Comparison of ENCODE assay signal across 25 mouse cellular contexts in the genomic region with DNA sequence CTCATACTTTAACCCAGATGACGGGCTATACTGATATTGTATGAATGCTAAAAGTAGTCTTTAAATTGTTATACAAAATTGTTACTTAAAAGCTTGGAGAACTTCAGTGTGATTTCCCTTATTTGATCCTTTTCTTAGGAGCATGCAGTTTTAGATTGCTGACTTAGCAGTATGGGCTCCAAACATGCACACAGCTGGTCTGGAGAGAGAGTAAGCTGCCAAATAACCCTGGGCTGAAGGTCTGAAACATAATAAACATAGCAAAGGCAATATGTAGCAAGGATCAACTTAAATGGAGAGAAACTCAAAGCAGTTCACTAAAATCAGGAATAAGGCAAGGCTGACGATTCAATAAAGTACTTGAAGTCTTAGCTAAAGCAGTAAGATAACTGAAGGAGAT. TPM values are rescaled to one million over a fixed set of nuclear protein-coding genes. Genes with fewer than 3 reads are reported as not detected.
DNase-seq lines count a peak whose midpoint lies in the region; ATAC-seq and TF ChIP-seq lines count a peak whose summit lies in the region.
"Had no signal": no experiment of that assay in that cellular context is flagged by ENCODE, and none has a peak within 500 bp of the region (broad histone marks: within the 10 kb centered on the region; RNA-seq: fewer than 3 reads in every experiment).

No protein-coding gene starts in this region.

- no peaks in the 10 kb centered on the region; the same call in 1 of the 2 replicates for H3K4me1 ChIP-seq in kidney, adult 2 months (ENCODE audit: control insufficient read depth, insufficient read depth, low read length)
- no peaks in the 10 kb centered on the region for H3K4me1 ChIP-seq in kidney, embryonic 15.5 days
- H3K4me1 ChIP-seq in lung, embryonic 14.5 days (ENCODE audit: insufficient read depth): no peaks in the 10 kb centered on the region
- peaks cover 15% of the 10 kb centered on the region for H3K4me1 ChIP-seq in bone marrow macrophage, adult 2 months (ENCODE audit: control insufficient read depth, insufficient read depth, low read length)
- H3K4me1 ChIP-seq in forebrain, embryonic 15.5 days: no peaks in the 10 kb centered on the region
- H3K4me1 ChIP-seq: embryonic facial prominence, embryonic 12.5 days; embryonic facial prominence, embryonic 15.5 days; heart, embryonic 12.5 days; heart, embryonic 15.5 days; hindbrain, embryonic 10.5 days; hindbrain, embryonic 13.5 days had no signal

- TF ChIP-seq POLR2A in kidney, adult 2 months (IDR thresholded peaks at IDR 0.05; ENCODE audit: low read depth, low read length): no peak
- TF ChIP-seq POLR2A in bone marrow macrophage, adult 2 months (IDR thresholded peaks at IDR 0.05; ENCODE audit: borderline replicate concordance, low read depth, low read length): no peak

- WGBS in kidney, adult 2 months: 91% methylated on average over 2 of the region's 2 CpGs
- 90% methylated on average over 2 of the region's 2 CpGs for WGBS in kidney, embryonic 15.5 days
- WGBS in lung, embryonic 14.5 days: 77% methylated on average over 2 of the region's 2 CpGs
- WGBS in forebrain, embryonic 15.5 days: 91% methylated on average over 2 of the region's 2 CpGs

- H3K4me2 ChIP-seq in kidney, embryonic 15.5 days: no peak overlapping the region
- H3K4me2 ChIP-seq in lung, embryonic 14.5 days: no peak overlapping the region
- H3K4me2 ChIP-seq in forebrain, embryonic 15.5 days (replicated peaks): no peak overlapping the region
- H3K4me2 ChIP-seq: embryonic facial prominence, embryonic 12.5 days; embryonic facial prominence, embryonic 15.5 days; heart, embryonic 12.5 days; heart, embryonic 15.5 days; hindbrain, embryonic 13.5 days had no signal

- DNase-seq in kidney, adult 2 months: peak; percentile 16
- DNase-seq in lung, embryonic 14.5 days: peak; percentile 35
- no peak for DNase-seq in lung, postnatal 14 days
- DNase-seq: adrenal gland, postnatal 10 days; adrenal gland, postnatal 36 days; B cell, adult 2 months; cerebellum, adult 11 months; cerebellum, adult 2 months; cerebellum, adult 9-11 months; cerebellum, postnatal 25 days; gastrocnemius, postnatal 25 days; heart, adult 18-20 months; heart, postnatal 10 days; heart, postnatal 36 days had no signal

- no peaks in the 10 kb centered on the region for H3K36me3 ChIP-seq in kidney, adult 2 months (ENCODE audit: control insufficient read depth, insufficient read depth, low read length)
- no peaks in the 10 kb centered on the region for H3K36me3 ChIP-seq in kidney, embryonic 15.5 days
- H3K36me3 ChIP-seq in lung, embryonic 14.5 days (ENCODE audit: insufficient read depth): no peaks in the 10 kb centered on the region
- no peaks in the 10 kb centered on the region for H3K36me3 ChIP-seq in forebrain, embryonic 15.5 days
- H3K36me3 ChIP-seq: embryonic facial prominence, embryonic 12.5 days; embryonic facial prominence, embryonic 15.5 days; heart, embryonic 12.5 days; heart, embryonic 15.5 days; hindbrain, embryonic 10.5 days; hindbrain, embryonic 13.5 days had no signal

- no peaks in the 10 kb centered on the region for H3K9me3 ChIP-seq in kidney, embryonic 15.5 days (replicated peaks)
- no peaks in the 10 kb centered on the region for H3K9me3 ChIP-seq in lung, embryonic 14.5 days (ENCODE audit: low read depth, low read length)
- H3K9me3 ChIP-seq in forebrain, embryonic 15.5 days: no peaks in the 10 kb centered on the region
- H3K9me3 ChIP-seq: embryonic facial prominence, embryonic 12.5 days; embryonic facial prominence, embryonic 15.5 days; heart, embryonic 12.5 days; heart, embryonic 15.5 days; hindbrain, embryonic 10.5 days; hindbrain, embryonic 13.5 days had no signal

- H3K4me3 ChIP-seq in kidney, adult 2 months (ENCODE audit: insufficient read depth, low read depth, low read length): no peak overlapping the region
- no peak overlapping the region for H3K4me3 ChIP-seq in kidney, embryonic 15.5 days (replicated peaks)
- no peak overlapping the region for H3K4me3 ChIP-seq in lung, embryonic 14.5 days (ENCODE audit: low read depth, low read length)
- no peak overlapping the region for H3K4me3 ChIP-seq in bone marrow macrophage, adult 2 months (ENCODE audit: insufficient read depth, low read length)
- no peak overlapping the region for H3K4me3 ChIP-seq in forebrain, embryonic 15.5 days
- H3K4me3 ChIP-seq: embryonic facial prominence, embryonic 12.5 days; embryonic facial prominence, embryonic 15.5 days; heart, embryonic 12.5 days; heart, embryonic 15.5 days; hindbrain, embryonic 10.5 days; hindbrain, embryonic 13.5 days had no signal

- no peaks in the 10 kb centered on the region for H3K27me3 ChIP-seq in kidney, adult 2 months (replicated peaks; ENCODE audit: control insufficient read depth, insufficient read depth, low read length)
- no peaks in the 10 kb centered on the region for H3K27me3 ChIP-seq in kidney, embryonic 15.5 days
- no peaks in the 10 kb centered on the region for H3K27me3 ChIP-seq in lung, embryonic 14.5 days (ENCODE audit: insufficient read depth, low read length)
- H3K27me3 ChIP-seq in forebrain, embryonic 15.5 days: no peaks in the 10 kb centered on the region
- H3K27me3 ChIP-seq: embryonic facial prominence, embryonic 12.5 days; embryonic facial prominence, embryonic 15.5 days; heart, embryonic 12.5 days; heart, embryonic 15.5 days; hindbrain, embryonic 13.5 days had no signal

- no peak overlapping the region for H3K27ac ChIP-seq in kidney, adult 2 months (ENCODE audit: insufficient read depth, low read depth, low read length)
- no peak overlapping the region for H3K27ac ChIP-seq in kidney, embryonic 15.5 days
- no peak overlapping the region for H3K27ac ChIP-seq in lung, embryonic 14.5 days (ENCODE audit: low read depth)
- H3K27ac ChIP-seq in bone marrow macrophage, adult 2 months (ENCODE audit: insufficient read depth, low read depth, low read length): peak overlapping the region; percentile 26; the same call in 1 of the 2 replicates
- H3K27ac ChIP-seq in forebrain, embryonic 15.5 days (replicated peaks): no peak overlapping the region
- H3K27ac ChIP-seq: embryonic facial prominence, embryonic 12.5 days; embryonic facial prominence, embryonic 15.5 days; heart, embryonic 15.5 days; hindbrain, embryonic 10.5 days; hindbrain, embryonic 13.5 days had no signal

- no peak for TF ChIP-seq CTCF in kidney, adult 2 months (conservative IDR thresholded peaks at IDR 0.05; ENCODE audit: insufficient read depth, insufficient read length, low read depth, low read length)
- TF ChIP-seq CTCF in lung, embryonic 14.5 days (IDR thresholded peaks at IDR 0.05; ENCODE audit: low read depth): no peak
- no peak for TF ChIP-seq CTCF in bone marrow macrophage, adult 2 months (IDR thresholded peaks at IDR 0.05; ENCODE audit: low read depth, low read length)

- no peak for ATAC-seq in kidney, embryonic 15.5 days (replicated peaks; ENCODE audit: low FRiP score)
- ATAC-seq in lung, embryonic 14.5 days (ENCODE audit: insufficient read depth): no peak
- ATAC-seq in forebrain, embryonic 15.5 days (replicated peaks): no peak
- ATAC-seq: forebrain, embryonic 14.5 days; hindbrain, embryonic 16.5 days had no signal

- no peak overlapping the region for H3K9ac ChIP-seq in kidney, embryonic 15.5 days
- H3K9ac ChIP-seq in lung, embryonic 14.5 days: no peak overlapping the region
- no peak overlapping the region for H3K9ac ChIP-seq in forebrain, embryonic 15.5 days (replicated peaks)
- H3K9ac ChIP-seq: embryonic facial prominence, embryonic 12.5 days; embryonic facial prominence, embryonic 15.5 days; heart, embryonic 12.5 days; heart, embryonic 15.5 days; hindbrain, embryonic 13.5 days had no signal

RNA-seq across cellular contexts. Expression of a gene that starts 35.4 kb away (rescaled TPM):
- polyA plus RNA-seq in kidney, adult 2 months (2012; rRNA removed): 59.6 and 61.4 TPM in 2 replicates
- polyA plus RNA-seq in kidney, embryonic 15.5 days (2015; fragmentation: Nextera tagmentation; extraction: Ambion mirVana): 10.6 and 13.4 TPM in 2 replicates
- 13.4 and 15.4 TPM in 2 replicates for polyA plus RNA-seq in lung, embryonic 14.5 days (2014; fragmentation: Nextera tagmentation; extraction: Ambion mirVana)
- polyA plus RNA-seq in bone marrow macrophage, adult 2 months (2012; ENCODE audit: insufficient read depth, insufficient read length, missing spikeins): 0.27 TPM in 1 of 2 replicates, not detected in the other
- 2.2 and 2.6 TPM in 2 replicates for polyA plus RNA-seq in forebrain, embryonic 15.5 days (2015; fragmentation: Nextera tagmentation; extraction: Ambion mirVana)
